Mouse (Mus musculus) erythroid progenitor cell, adult 5-6 weeks (primary cell): Measurements from ENCODE around the gene Scamp1. TPM values are rescaled to one million over a fixed set of nuclear protein-coding genes. Genes with fewer than 3 reads are reported as not detected.

Experiments
- ATAC-seq: replicated peaks from 2 replicates; pipeline ENCODE4 v1.8.0; 2016; ENCODE audit warnings: moderate number of reproducible peaks, mild to moderate bottlenecking, moderate TSS enrichment, inconsistent platforms; ENCODE audit not compliant: poor library complexity, low FRiP score, severe bottlenecking
- total RNA-seq, 2 experiments: library from RNA; stranded (forward) in 1 of 2; stranded (reverse) in 1 of 2; fragments of 150-400 nt in 1 of 2; fragments of 186-747, 209-891 nt in 1 of 2; gene quantifications; 2 replicates each; pipeline versions ENCODE4 v1.2.3 to v1.2.4; 2015 to 2017; ENCODE audit warnings: low replicate concordance in 2 of 2

Scamp1 gene
- total RNA-seq, 2 experiments from 2014 or later = 1.3 to 7.5 TPM

GRCm38 (mm10) chr13:94183372-94184021 is 102.2 kb downstream of the Scamp1 start:
- ATAC-seq = no peak

- ATAC-seq = no peak
Observed at GRCm38 (mm10) chr13:94182026-94182425, 103.6 kb downstream of the Scamp1 start.

GRCm38 (mm10) chr13:94180477-94181420 is 104.9 kb downstream of the Scamp1 start:
- no peak for ATAC-seq

GRCm38 (mm10) chr13:94178401-94179040 is 107.1 kb downstream of the Scamp1 start:
- ATAC-seq = no peak

- 0 out of 2 replicates have a peak, but pooled peaks have one; percentile 43 for ATAC-seq
Observed at GRCm38 (mm10) chr13:94177148-94177547, 108.5 kb downstream of the Scamp1 start.

- peak; percentile 36; the same call in 1 of the 2 replicates for ATAC-seq
Observed at GRCm38 (mm10) chr13:94175379-94176050, 110.1 kb downstream of the Scamp1 start.

GRCm38 (mm10) chr13:94174577-94175279 is 110.9 kb downstream of the Scamp1 start:
- ATAC-seq = peak; percentile 27

GRCm38 (mm10) chr13:94173633-94174576 is 111.8 kb downstream of the Scamp1 start:
- ATAC-seq = peak; percentile 68

- no peak for ATAC-seq
Observed at GRCm38 (mm10) chr13:94172533-94173310, 112.9 kb downstream of the Scamp1 start.

GRCm38 (mm10) chr13:94171612-94172011 is 114.0 kb downstream of the Scamp1 start:
- no peak for ATAC-seq

GRCm38 (mm10) chr13:94169325-94169916 is 116.2 kb downstream of the Scamp1 start:
- no peak for ATAC-seq

GRCm38 (mm10) chr13:94168319-94168718 is 117.3 kb downstream of the Scamp1 start:
- no peak for ATAC-seq

GRCm38 (mm10) chr13:94164501-94164900 is 121.2 kb downstream of the Scamp1 start:
- ATAC-seq = no peak

- no peak for ATAC-seq
Observed at GRCm38 (mm10) chr13:94159478-94160220, 126.0 kb downstream of the Scamp1 start.

GRCm38 (mm10) chr13:94158864-94159477 is 126.7 kb downstream of the Scamp1 start:
- ATAC-seq = no peak
